Mouse (Mus musculus) MEL (cell line): Measurements from ENCODE around the gene Gmfb. TPM values are rescaled to one million over a fixed set of nuclear protein-coding genes. Genes with fewer than 3 reads are reported as not detected.
"Not testable (repeated sequence)": the region's sequence is repeated elsewhere in the genome, so short reads cannot be mapped to it uniquely, and the experiment has no call there.

Experiments
- DNase-seq: peaks from one replicate; pipeline ENCODE4 v3.0.0; 2011; ENCODE audit warnings: low read depth, low spot score
- H3K27ac ChIP-seq: 2 replicates; pipeline ENCODE4 v1.5.1; 2012; ENCODE audit warnings: low read depth, mild to moderate bottlenecking, control low read depth, low read length, moderate library complexity; ENCODE audit not compliant: control insufficient read depth
- H3K27me3 ChIP-seq, 2 experiments: fragments of 150-350 bp in 1 of 2; sonication (generic) in 1 of 2; 2 replicates each; pipeline ENCODE4 v1.6.1; 2012; ENCODE audit warnings: low read length in 2 of 2, mild to moderate bottlenecking in 2 of 2, improper control_type of control experiment in 1 of 2, moderate library complexity in 1 of 2; ENCODE audit not compliant: insufficient read depth in 2 of 2, control insufficient read depth in 1 of 2
- H3K36me3 ChIP-seq, 2 experiments: 2 replicates each; pipeline ENCODE4 v1.6.1; 2012 to 2014; ENCODE audit warnings: low read length in 2 of 2, improper control_type of control experiment in 1 of 2, inconsistent platforms in 1 of 2, mild to moderate bottlenecking in 1 of 2; ENCODE audit not compliant: insufficient read depth in 2 of 2, control insufficient read depth in 1 of 2
- H3K4me1 ChIP-seq, 2 experiments: fragments of 150-350 bp in 1 of 2; sonication (generic) in 1 of 2; 2 replicates each; pipeline ENCODE4 v1.6.1; 2012; ENCODE audit warnings: low read length in 2 of 2, improper control_type of control experiment in 1 of 2, mild to moderate bottlenecking in 1 of 2; ENCODE audit not compliant: insufficient read depth in 2 of 2, control insufficient read depth in 1 of 2
- H3K4me3 ChIP-seq, 2 experiments: fragments of 150-350 bp in 1 of 2; sonication (generic) in 1 of 2; 2 replicates each; pipeline ENCODE4 v1.5.1; 2012; ENCODE audit warnings: low read depth in 2 of 2, low read length in 2 of 2, mild to moderate bottlenecking in 2 of 2, moderate library complexity in 2 of 2, control low read depth in 1 of 2, improper control_type of control experiment in 1 of 2; ENCODE audit not compliant: control insufficient read depth in 1 of 2, insufficient read depth in 1 of 2
- H3K79me2 ChIP-seq: 2 replicates; pipeline ENCODE4 v1.6.1; 2012; ENCODE audit warnings: mild to moderate bottlenecking, low read length, moderate library complexity; ENCODE audit not compliant: control insufficient read depth, poor library complexity, insufficient read depth
- H3K9ac ChIP-seq: 2 replicates; pipeline ENCODE4 v1.6.1; 2012; ENCODE audit warnings: low read depth, mild to moderate bottlenecking, control low read depth, low read length, moderate library complexity; ENCODE audit not compliant: control insufficient read depth, poor library complexity, severe bottlenecking
- H3K9me3 ChIP-seq: fragments of 150-350 bp; sonication (generic); replicated peaks from 2 replicates; pipeline ENCODE4 v1.6.1; 2012; ENCODE audit warnings: mild to moderate bottlenecking, low read length, improper control_type of control experiment, moderate library complexity; ENCODE audit not compliant: insufficient read depth
- BHLHE40 ChIP-seq: IDR thresholded peaks from 2 replicates; pipeline ENCODE4 v1.6.1; 2012; ENCODE audit warnings: low read depth, mild to moderate bottlenecking, inconsistent platforms, low read length, improper control_type of control experiment, borderline replicate concordance
- CHD1 ChIP-seq: IDR thresholded peaks from 2 replicates; pipeline ENCODE4 v1.6.1; 2012; ENCODE audit warnings: low read depth, mild to moderate bottlenecking, inconsistent platforms, low read length, improper control_type of control experiment
- CHD2 ChIP-seq: IDR thresholded peaks from 2 replicates; pipeline ENCODE4 v1.6.1; 2011; ENCODE audit warnings: low read length, improper control_type of control experiment
- CTCF ChIP-seq, 3 experiments: IDR thresholded peaks in 2 of 3; conservative IDR thresholded peaks in 1 of 3; 2 replicates each; pipeline ENCODE4 v1.5.1; 2011 to 2012; ENCODE audit warnings: low read length in 3 of 3, low read depth in 2 of 3, mild to moderate bottlenecking in 2 of 3, improper control_type of control experiment in 1 of 3, inconsistent platforms in 1 of 3, mixed read lengths in 1 of 3, moderate library complexity in 1 of 3; ENCODE audit not compliant: control insufficient read depth in 1 of 3, insufficient read depth in 1 of 3, poor library complexity in 1 of 3, severe bottlenecking in 1 of 3
- ELF1 ChIP-seq: IDR thresholded peaks from 2 replicates; pipeline ENCODE4 v1.6.1; 2014; ENCODE audit warnings: low read depth, mild to moderate bottlenecking, inconsistent platforms, low read length, improper control_type of control experiment, moderate library complexity
- GATA1 ChIP-seq: IDR thresholded peaks from 2 replicates; pipeline ENCODE4 v1.6.1; 2011; ENCODE audit warnings: low read depth, low read length, improper control_type of control experiment
- JUND ChIP-seq: IDR thresholded peaks from 2 replicates; pipeline ENCODE4 v1.6.1; 2011; ENCODE audit warnings: low read depth, mild to moderate bottlenecking, improper control_type of control experiment, low read length
- KAT2A ChIP-seq: conservative IDR thresholded peaks from 2 replicates; pipeline ENCODE4 v1.6.1; 2012; ENCODE audit warnings: low read depth, low read length, improper control_type of control experiment, inconsistent platforms
- MAZ ChIP-seq: IDR thresholded peaks from 2 replicates; pipeline ENCODE4 v1.6.1; 2012; ENCODE audit warnings: low read depth, mild to moderate bottlenecking, inconsistent platforms, low read length, improper control_type of control experiment
- MEF2A ChIP-seq: IDR thresholded peaks from 2 replicates; pipeline ENCODE4 v1.6.1; 2014; ENCODE audit warnings: low read depth, mild to moderate bottlenecking, inconsistent platforms, low read length, improper control_type of control experiment; ENCODE audit not compliant: poor library complexity, insufficient replicate concordance, severe bottlenecking; ENCODE audit errors: extremely low read depth
- NELFE ChIP-seq: IDR thresholded peaks from 2 replicates; pipeline ENCODE4 v1.6.1; 2011; ENCODE audit warnings: low read depth, low read length, improper control_type of control experiment
- POLR2A ChIP-seq, 2 experiments: IDR thresholded peaks; 2 replicates each; pipeline ENCODE4 v1.6.1; 2011 to 2012; ENCODE audit warnings: low read length in 2 of 2, mild to moderate bottlenecking in 2 of 2, control low read depth in 1 of 2, improper control_type of control experiment in 1 of 2, low read depth in 1 of 2, moderate library complexity in 1 of 2; ENCODE audit not compliant: control insufficient read depth in 1 of 2, insufficient read depth in 1 of 2, poor library complexity in 1 of 2
- POLR2AphosphoS2 ChIP-seq: IDR thresholded peaks from 2 replicates; pipeline ENCODE4 v1.6.1; 2011; ENCODE audit warnings: low read length, improper control_type of control experiment
- POLR2AphosphoS5 ChIP-seq: IDR thresholded peaks from 2 replicates; pipeline ENCODE4 v1.6.1; 2012; ENCODE audit warnings: low read depth, borderline replicate concordance, mild to moderate bottlenecking, inconsistent platforms, low read length, moderate library complexity, mixed read lengths
- RAD21 ChIP-seq: IDR thresholded peaks from 2 replicates; pipeline ENCODE4 v1.6.1; 2011; ENCODE audit warnings: mild to moderate bottlenecking, low read depth, low read length, improper control_type of control experiment
- RCOR1 ChIP-seq: IDR thresholded peaks from 2 replicates; pipeline ENCODE4 v1.6.1; 2012; ENCODE audit warnings: low read depth, mild to moderate bottlenecking, inconsistent platforms, low read length, improper control_type of control experiment
- SMC3 ChIP-seq: IDR thresholded peaks from 2 replicates; pipeline ENCODE4 v1.6.1; 2011; ENCODE audit warnings: low read depth, low read length, improper control_type of control experiment
- TBP ChIP-seq: IDR thresholded peaks from 2 replicates; pipeline ENCODE4 v1.8.0; 2011; ENCODE audit warnings: low read depth, low read length, improper control_type of control experiment
- TCF12 ChIP-seq: IDR thresholded peaks from 2 replicates; pipeline ENCODE4 v1.6.1; 2014; ENCODE audit warnings: low read depth, mild to moderate bottlenecking, inconsistent platforms, low read length, improper control_type of control experiment, moderate library complexity
- ZKSCAN1 ChIP-seq: IDR thresholded peaks from 2 replicates; pipeline ENCODE4 v1.6.1; 2012; ENCODE audit warnings: low read depth, mild to moderate bottlenecking, inconsistent platforms, low read length, improper control_type of control experiment, moderate library complexity
- ZMIZ1 ChIP-seq: IDR thresholded peaks from 2 replicates; pipeline ENCODE4 v1.6.1; 2012; ENCODE audit warnings: low read depth, mild to moderate bottlenecking, inconsistent platforms, low read length, improper control_type of control experiment, moderate library complexity
- ZNF384 ChIP-seq: IDR thresholded peaks from 2 replicates; pipeline ENCODE4 v1.6.1; 2012; ENCODE audit warnings: low read depth, mild to moderate bottlenecking, inconsistent platforms, low read length, improper control_type of control experiment
- polyA plus RNA-seq, 2 experiments: library from polyadenylated mRNA; stranded (reverse) in 1 of 2; unstranded in 1 of 2; fragments of >175 nt in 1 of 2; fragments of >200 nt in 1 of 2; gene quantifications; 2 replicates each; pipeline versions ENCODE4 v1.2.1 to v1.2.4; 2012; ENCODE audit warnings: low replicate concordance in 2 of 2, low read depth in 1 of 2; ENCODE audit not compliant: insufficient read length in 2 of 2, insufficient read depth in 1 of 2, missing spikeins in 1 of 2
- total RNA-seq: library from RNA; depleted of rRNA; stranded (reverse); fragments of 300-350 nt; gene quantifications from 2 replicates; pipeline ENCODE4 v1.2.3, GENCODE M21; 2012

Gene Gmfb
- total and polyA plus RNA-seq, 3 experiments = 55.6 to 59.6 TPM; not detected in 1

GRCm38 (mm10) chr14:46823996-46824395, 2.0 kb upstream of the Gmfb start:
- H3K79me2 ChIP-seq = peaks cover 27% of the 10 kb centered on the region
- H3K27me3 ChIP-seq = no peaks in the 10 kb centered on the region

GRCm38 (mm10) chr14:46821271-46821872, 670 bp downstream of the Gmfb start:
- peaks cover 4 to 18% of the 10 kb centered on the region in 2 experiments for H3K4me1 ChIP-seq
- H3K9ac ChIP-seq = peak overlapping the region; percentile 100
- peak overlapping the region; percentile 95 to 99 for H3K4me3 ChIP-seq
- TF ChIP-seq POLR2AphosphoS2 (no peak), BHLHE40 (no peak), CTCF (IDR thresholded peaks at IDR 0.05 in 2 of 3, conservative IDR thresholded peaks at IDR 0.05 in 1 of 3; ENCODE audit: control insufficient read depth in 1 of 3, insufficient read depth in 1 of 3, low read depth in 2 of 3, low read length in 3 of 3, poor library complexity in 1 of 3, severe bottlenecking in 1 of 3) (no peak), MAZ (no peak), POLR2A (IDR thresholded peaks at IDR 0.05; ENCODE audit: control insufficient read depth in 1 of 2, insufficient read depth in 1 of 2, low read depth in 1 of 2, low read length in 2 of 2, poor library complexity in 1 of 2) (no peak), TCF12 (no peak), KAT2A (no peak), TBP (peak; percentile 30; the same call in 1 of the 2 replicates), NELFE (no peak), RCOR1 (0 out of 2 replicates have a peak, but pooled peaks have one; percentile 26), RAD21 (no peak)
- peak overlapping the region; percentile 96 for H3K27ac ChIP-seq
- peaks cover 44% of the 10 kb centered on the region for H3K79me2 ChIP-seq
- peak; percentile 62 for DNase-seq
- no peaks in the 10 kb centered on the region for H3K27me3 ChIP-seq
- H3K9me3 ChIP-seq = no peaks in the 10 kb centered on the region
- peaks cover 3 to 20% of the 10 kb centered on the region in 2 experiments; a peak in 3 of 4 replicates for H3K36me3 ChIP-seq

More at GRCm38 (mm10) chr14:46823996-46824395, 2.0 kb upstream of the Gmfb start:
- Histone ChIP-seq H3K36me3 (peaks cover 0 to 18% of the 10 kb centered on the region in 2 experiments; a peak in 2 of 4 replicates), H3K4me1 (peaks cover 4 to 18% of the 10 kb centered on the region in 2 experiments), H3K4me3 (no peak overlapping the region)
- TF ChIP-seq SMC3 (no peak), POLR2AphosphoS5 (no peak), TBP (no peak), MEF2A (no peak), ZKSCAN1 (no peak), CHD2 (no peak), RCOR1 (no peak), RAD21 (no peak), ZNF384 (no peak), TCF12 (no peak), ELF1 (no peak), JUND (no peak), GATA1 (no peak), CTCF (IDR thresholded peaks at IDR 0.05 in 2 of 3, conservative IDR thresholded peaks at IDR 0.05 in 1 of 3; ENCODE audit: control insufficient read depth in 1 of 3, insufficient read depth in 1 of 3, low read depth in 2 of 3, low read length in 3 of 3, poor library complexity in 1 of 3, severe bottlenecking in 1 of 3) (no peak), CHD1 (no peak), BHLHE40 (no peak), ZMIZ1 (no peak), MAZ (no peak)
- TF ChIP-seq, all 39 proteins: peak for 0
- Histone ChIP-seq H3K9me3 (no peaks in the 10 kb centered on the region), H3K9ac (no peak overlapping the region), H3K27ac (no peak overlapping the region)
- no peak for DNase-seq

GRCm38 (mm10) chr14:46819961-46820360, 2.1 kb downstream of the Gmfb start:
- peaks cover 5 to 20% of the 10 kb centered on the region in 2 experiments for H3K36me3 ChIP-seq
- H3K4me3 ChIP-seq, H3K9me3 ChIP-seq, H3K27me3 ChIP-seq, H3K9ac ChIP-seq, H3K27ac ChIP-seq, DNase-seq: not testable (repeated sequence)
- peaks cover 4 to 18% of the 10 kb centered on the region in 2 experiments for H3K4me1 ChIP-seq
- H3K79me2 ChIP-seq = peaks cover 47% of the 10 kb centered on the region
